Mouse (Mus musculus): ENCODE measurements at regions not wholly inside any gene's neighbourhood (a gene's known extent, or its start where the extent isn't known, plus 50 kb on each side); places are given as distances from the start of the nearest gene placed in this dataset.

DNA sequence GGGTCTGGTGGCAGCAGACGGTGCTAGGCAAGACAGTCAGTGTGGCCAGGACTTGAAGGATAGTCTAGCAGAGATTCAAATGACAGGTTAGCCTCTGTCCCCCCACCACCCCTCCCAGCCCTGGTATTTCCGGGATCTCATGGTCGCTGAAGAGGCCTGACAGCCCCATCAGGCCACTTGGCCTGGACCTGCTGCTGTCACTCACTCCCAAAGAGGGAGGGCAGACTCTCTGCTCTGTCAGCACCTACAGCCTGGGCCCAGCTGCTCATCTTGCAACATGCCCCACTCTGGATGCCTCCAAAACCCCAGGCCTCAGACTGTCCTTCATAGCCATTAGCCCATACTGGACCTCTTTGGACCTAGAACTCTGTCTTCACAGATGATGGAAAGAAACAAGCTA is 89.0 kb downstream of the Ephb3 start:
- DNase-seq (ENCODE audit: low spot score): peak; percentile 47
- no peak overlapping the region for H3K9ac ChIP-seq (replicated peaks; ENCODE audit: low read length)
- H3K4me2 ChIP-seq (ENCODE audit: low read depth, low read length): no peak overlapping the region
- H3K4me3 ChIP-seq (ENCODE audit: low read depth, low read length): no peak overlapping the region
- H3K27me3 ChIP-seq (ENCODE audit: control insufficient read depth, insufficient read depth, low read length): no peaks in the 10 kb centered on the region
- 14% methylated on average over 3 of the region's 3 CpGs for WGBS
- no peaks in the 10 kb centered on the region for H3K9me3 ChIP-seq (replicated peaks; ENCODE audit: control insufficient read depth, low read length)
- no peak for ATAC-seq (replicated peaks; ENCODE audit: insufficient number of reproducible peaks, low FRiP score, low TSS enrichment, low read depth)
- no peaks in the 10 kb centered on the region for H3K36me3 ChIP-seq (replicated peaks; ENCODE audit: control insufficient read depth, insufficient read depth, low read depth, low read length)
- H3K4me1 ChIP-seq (ENCODE audit: control insufficient read depth, insufficient read depth, low read length): peaks cover 15% of the 10 kb centered on the region
- no peak overlapping the region for H3K27ac ChIP-seq (replicated peaks; ENCODE audit: low read depth, low read length)

DNA sequence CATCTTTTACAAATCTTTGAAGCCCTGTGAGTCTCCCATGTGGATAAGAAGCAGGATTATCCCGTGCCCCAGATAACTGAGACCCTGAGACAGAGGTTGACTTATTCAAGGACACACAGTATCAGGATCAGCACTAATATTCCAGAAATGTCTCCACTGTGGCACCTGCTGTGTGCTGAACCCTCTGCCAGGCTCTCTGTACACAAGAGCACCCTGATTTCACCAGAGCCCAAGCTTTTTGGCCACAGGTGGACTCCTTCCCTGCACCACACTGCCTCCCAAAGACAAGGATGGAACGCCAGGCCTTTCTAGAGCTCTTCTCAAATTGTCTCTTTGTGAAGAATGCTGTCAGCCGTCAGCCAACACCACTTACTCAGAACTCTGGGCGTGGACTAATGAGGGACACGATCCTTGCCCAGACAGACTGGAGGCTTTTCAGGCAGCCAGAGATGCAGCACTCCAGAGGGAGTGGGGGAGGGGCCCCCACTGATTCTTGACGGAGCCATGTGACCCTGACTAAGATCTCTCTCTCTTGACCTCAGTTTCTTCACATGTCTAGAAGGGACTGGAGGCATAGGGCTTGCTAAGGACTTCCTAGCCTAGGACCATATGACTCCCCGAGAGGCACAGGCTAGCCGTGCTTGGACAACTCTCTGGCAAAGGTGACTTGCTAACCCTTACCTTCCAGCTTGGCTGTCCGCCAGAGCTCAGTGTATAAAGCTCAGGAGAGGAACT is 90.3 kb downstream of the Ephb3 start:
- Histone ChIP-seq H3K36me3 (replicated peaks; ENCODE audit: control insufficient read depth, insufficient read depth, low read depth, low read length) (no peaks in the 10 kb centered on the region), H3K27me3 (ENCODE audit: control insufficient read depth, insufficient read depth, low read length) (no peaks in the 10 kb centered on the region), H3K9ac (replicated peaks; ENCODE audit: low read length) (no peak overlapping the region), H3K9me3 (replicated peaks; ENCODE audit: control insufficient read depth, low read length) (no peaks in the 10 kb centered on the region), H3K4me3 (ENCODE audit: low read depth, low read length) (no peak overlapping the region), H3K4me1 (ENCODE audit: control insufficient read depth, insufficient read depth, low read length) (peaks cover 15% of the 10 kb centered on the region), H3K4me2 (ENCODE audit: low read depth, low read length) (no peak overlapping the region), H3K27ac (replicated peaks; ENCODE audit: low read depth, low read length) (no peak overlapping the region)
- DNase-seq (ENCODE audit: low spot score) (peak; percentile 49), ATAC-seq (replicated peaks; ENCODE audit: insufficient number of reproducible peaks, low FRiP score, low TSS enrichment, low read depth) (peak; percentile 30; the same call in 1 of the 2 replicates)
- WGBS: 28% methylated on average over 9 of the region's 9 CpGs

DNA sequence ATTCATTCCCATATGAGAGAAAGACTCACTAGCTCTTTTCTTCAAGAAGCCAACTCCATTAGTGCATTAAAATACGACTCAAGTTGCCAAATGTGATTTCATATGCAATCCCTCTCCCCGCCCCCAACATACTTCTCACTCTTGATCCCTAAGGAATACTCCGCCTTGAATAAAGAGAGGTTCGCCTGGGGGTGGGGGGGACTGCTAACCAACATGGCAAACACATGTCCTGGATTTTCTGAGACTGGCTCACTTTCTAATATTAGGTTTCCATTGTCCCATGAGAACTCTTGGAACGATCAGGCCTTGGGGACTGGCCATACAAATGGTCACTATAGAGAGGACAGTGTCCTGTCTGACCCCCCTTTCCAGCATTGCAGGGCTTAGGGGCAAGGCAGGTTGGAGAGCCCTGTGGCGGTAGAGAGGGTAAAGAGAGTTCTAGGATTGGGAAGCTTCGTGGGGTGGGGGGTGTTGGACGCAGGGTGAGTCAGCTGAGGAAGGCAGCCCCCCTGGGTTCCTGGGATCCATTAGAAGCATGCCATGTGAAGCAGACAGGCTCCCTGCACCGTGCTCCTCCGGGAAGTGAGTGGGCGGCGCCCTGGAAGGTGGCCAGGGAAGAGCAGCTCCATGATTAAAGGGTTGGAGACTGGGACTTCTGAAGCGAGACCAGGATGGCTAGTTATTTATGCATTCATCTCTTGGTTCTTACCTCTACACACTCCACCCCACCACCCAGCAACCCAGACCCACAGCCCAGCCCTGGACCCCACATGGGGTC is 91.6 kb downstream of the Ephb3 start:
- 69% methylated on average over 13 of the region's 13 CpGs for WGBS
- no peak overlapping the region for H3K4me2 ChIP-seq (ENCODE audit: low read depth, low read length)
- no peaks in the 10 kb centered on the region for H3K36me3 ChIP-seq (replicated peaks; ENCODE audit: control insufficient read depth, insufficient read depth, low read depth, low read length)
- no peak; the same call in 1 of the 2 replicates for ATAC-seq (replicated peaks; ENCODE audit: insufficient number of reproducible peaks, low FRiP score, low TSS enrichment, low read depth)
- no peak overlapping the region for H3K4me3 ChIP-seq (ENCODE audit: low read depth, low read length)
- DNase-seq (ENCODE audit: low spot score): no peak
- H3K4me1 ChIP-seq (ENCODE audit: control insufficient read depth, insufficient read depth, low read length): peaks cover 15% of the 10 kb centered on the region
- no peak overlapping the region for H3K27ac ChIP-seq (replicated peaks; ENCODE audit: low read depth, low read length)
- H3K9me3 ChIP-seq (replicated peaks; ENCODE audit: control insufficient read depth, low read length): no peaks in the 10 kb centered on the region
- H3K9ac ChIP-seq (replicated peaks; ENCODE audit: low read length): no peak overlapping the region
- H3K27me3 ChIP-seq (ENCODE audit: control insufficient read depth, insufficient read depth, low read length): no peaks in the 10 kb centered on the region

DNA sequence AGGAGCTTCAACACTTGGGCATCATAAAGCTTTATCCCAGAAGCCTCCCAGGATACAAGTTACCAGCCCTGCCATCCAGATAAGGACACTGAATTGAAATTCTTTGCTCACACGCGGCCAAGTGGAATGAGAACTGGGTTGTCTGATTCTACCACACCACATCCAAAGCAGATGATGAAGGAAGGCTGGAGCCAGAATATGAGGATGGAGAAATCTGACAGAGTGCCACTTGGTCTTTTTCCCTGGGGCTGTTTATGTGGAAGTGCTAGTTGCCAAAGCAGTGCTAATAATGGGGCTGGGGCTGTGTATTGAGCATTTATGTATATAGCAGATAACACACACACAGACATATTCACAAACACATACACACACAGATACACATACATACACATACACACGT is 92.2 kb downstream of the Ephb3 start:
- Histone ChIP-seq H3K27me3 (ENCODE audit: control insufficient read depth, insufficient read depth, low read length) (no peaks in the 10 kb centered on the region), H3K9me3 (replicated peaks; ENCODE audit: control insufficient read depth, low read length) (no peaks in the 10 kb centered on the region), H3K9ac (replicated peaks; ENCODE audit: low read length) (no peak overlapping the region), H3K36me3 (replicated peaks; ENCODE audit: control insufficient read depth, insufficient read depth, low read depth, low read length) (no peaks in the 10 kb centered on the region), H3K4me3 (ENCODE audit: low read depth, low read length) (no peak overlapping the region), H3K4me1 (ENCODE audit: control insufficient read depth, insufficient read depth, low read length) (peaks cover 15% of the 10 kb centered on the region), H3K4me2 (ENCODE audit: low read depth, low read length) (no peak overlapping the region), H3K27ac (replicated peaks; ENCODE audit: low read depth, low read length) (no peak overlapping the region)
- WGBS: 93% methylated on average over 3 of the region's 3 CpGs
- DNase-seq (ENCODE audit: low spot score) (no peak), ATAC-seq (replicated peaks; ENCODE audit: insufficient number of reproducible peaks, low FRiP score, low TSS enrichment, low read depth) (no peak)

DNA sequence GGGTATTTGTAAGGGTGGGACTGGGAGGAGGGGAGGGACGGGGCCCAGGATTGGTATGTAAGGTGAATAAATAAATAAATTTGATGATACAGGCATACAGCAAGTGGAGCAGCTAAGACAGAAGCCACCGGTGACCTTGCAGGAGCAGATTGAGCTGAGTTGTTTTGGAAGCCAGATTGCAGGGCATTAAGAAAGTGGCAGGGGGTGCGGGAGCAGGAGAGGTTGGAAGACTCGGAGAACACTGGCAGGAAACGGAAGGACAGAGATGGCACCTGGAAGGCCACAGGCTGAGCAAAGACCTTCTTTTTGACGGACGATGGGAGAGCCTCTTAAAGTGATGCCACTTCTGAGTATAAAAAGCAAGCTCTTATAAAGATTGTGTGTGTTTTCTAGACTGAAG is 94.3 kb downstream of the Ephb3 start:
- H3K27me3 ChIP-seq (ENCODE audit: control insufficient read depth, insufficient read depth, low read length): no peaks in the 10 kb centered on the region

DNA sequence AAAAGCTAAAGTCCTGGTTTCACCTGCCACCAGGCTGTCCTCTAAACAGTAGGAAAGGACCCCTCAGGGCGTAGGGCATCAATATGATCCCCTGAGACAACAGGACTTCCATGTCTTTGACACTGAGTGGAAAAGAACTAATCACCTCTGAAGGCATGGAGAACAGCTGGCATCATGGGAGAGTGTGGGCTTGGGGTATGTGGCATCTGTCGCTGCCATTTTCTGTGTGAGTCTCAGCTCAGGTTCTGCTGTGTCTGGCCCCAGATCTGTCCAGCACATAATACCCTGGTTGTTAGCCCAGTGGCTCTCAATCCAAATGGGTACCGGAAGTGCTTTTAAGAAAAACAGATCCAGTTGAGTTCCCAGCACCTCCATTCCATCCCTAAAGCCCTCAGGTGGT is 101.3 kb downstream of the Ephb3 start:
- DNase-seq (ENCODE audit: low spot score) (no peak), ATAC-seq (replicated peaks; ENCODE audit: insufficient number of reproducible peaks, low FRiP score, low TSS enrichment, low read depth) (no peak)
- Histone ChIP-seq H3K27ac (replicated peaks; ENCODE audit: low read depth, low read length) (no peak overlapping the region), H3K4me1 (ENCODE audit: control insufficient read depth, insufficient read depth, low read length) (peaks cover 7% of the 10 kb centered on the region), H3K4me2 (ENCODE audit: low read depth, low read length) (no peak overlapping the region), H3K4me3 (ENCODE audit: low read depth, low read length) (no peak overlapping the region), H3K27me3 (ENCODE audit: control insufficient read depth, insufficient read depth, low read length) (no peaks in the 10 kb centered on the region), H3K36me3 (replicated peaks; ENCODE audit: control insufficient read depth, insufficient read depth, low read depth, low read length) (no peaks in the 10 kb centered on the region), H3K9me3 (replicated peaks; ENCODE audit: control insufficient read depth, low read length) (no peaks in the 10 kb centered on the region), H3K9ac (replicated peaks; ENCODE audit: low read length) (no peak overlapping the region)
- 80% methylated on average over 3 of the region's 3 CpGs for WGBS

More for the DNA sequence above, 94.3 kb downstream of the Ephb3 start:
- Histone ChIP-seq H3K27ac (replicated peaks; ENCODE audit: low read depth, low read length) (no peak overlapping the region), H3K4me3 (ENCODE audit: low read depth, low read length) (no peak overlapping the region), H3K4me2 (ENCODE audit: low read depth, low read length) (no peak overlapping the region), H3K36me3 (replicated peaks; ENCODE audit: control insufficient read depth, insufficient read depth, low read depth, low read length) (no peaks in the 10 kb centered on the region), H3K9me3 (replicated peaks; ENCODE audit: control insufficient read depth, low read length) (no peaks in the 10 kb centered on the region), H3K4me1 (ENCODE audit: control insufficient read depth, insufficient read depth, low read length) (peaks cover 13% of the 10 kb centered on the region), H3K9ac (replicated peaks; ENCODE audit: low read length) (no peak overlapping the region)
- ATAC-seq (replicated peaks; ENCODE audit: insufficient number of reproducible peaks, low FRiP score, low TSS enrichment, low read depth) (no peak), DNase-seq (ENCODE audit: low spot score) (no peak)
- 71% methylated on average over 7 of the region's 7 CpGs for WGBS

DNA sequence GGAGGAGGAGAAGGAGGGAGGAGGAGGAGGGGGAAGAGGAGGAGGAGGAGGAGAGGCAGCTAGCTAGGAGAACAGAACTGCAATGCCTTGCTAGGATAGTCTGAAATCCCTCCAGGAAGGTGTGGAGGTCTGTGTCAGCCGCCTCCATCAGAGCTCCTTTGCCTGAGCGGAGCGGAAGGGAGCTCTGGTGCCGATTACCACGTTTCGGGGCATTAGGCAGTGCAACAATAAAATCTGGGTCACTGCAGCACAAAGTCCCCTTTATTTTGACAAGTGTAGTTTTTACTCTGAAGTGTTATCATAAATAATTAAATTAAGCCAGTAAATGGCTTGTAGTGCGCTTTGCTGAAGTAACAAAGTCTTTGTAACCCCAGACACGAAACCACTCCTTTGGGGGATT is 104.0 kb downstream of the Ephb3 start:
- peak; percentile 62 for DNase-seq (ENCODE audit: low spot score)
- 43% methylated on average over 8 of the region's 8 CpGs for WGBS
- Histone ChIP-seq H3K27me3 (ENCODE audit: control insufficient read depth, insufficient read depth, low read length) (no peaks in the 10 kb centered on the region), H3K36me3 (replicated peaks; ENCODE audit: control insufficient read depth, insufficient read depth, low read depth, low read length) (no peaks in the 10 kb centered on the region), H3K4me3 (ENCODE audit: low read depth, low read length) (no peak overlapping the region), H3K4me1 (ENCODE audit: control insufficient read depth, insufficient read depth, low read length) (peaks cover 7% of the 10 kb centered on the region), H3K9ac (replicated peaks; ENCODE audit: low read length) (no peak overlapping the region), H3K9me3 (replicated peaks; ENCODE audit: control insufficient read depth, low read length) (no peaks in the 10 kb centered on the region), H3K4me2 (ENCODE audit: low read depth, low read length) (no peak overlapping the region), H3K27ac (replicated peaks; ENCODE audit: low read depth, low read length) (no peak overlapping the region)
- ATAC-seq (replicated peaks; ENCODE audit: insufficient number of reproducible peaks, low FRiP score, low TSS enrichment, low read depth): no peak
